Mouse (Mus musculus): ENCODE data around the gene Cenpc1. TPM values are rescaled to one million over a fixed set of nuclear protein-coding genes. Genes with fewer than 3 reads are reported as not detected.

Gene Cenpc1
- polyA plus RNA-seq, 1 experiment from 2014 or later, result 48.7 TPM

DNA sequence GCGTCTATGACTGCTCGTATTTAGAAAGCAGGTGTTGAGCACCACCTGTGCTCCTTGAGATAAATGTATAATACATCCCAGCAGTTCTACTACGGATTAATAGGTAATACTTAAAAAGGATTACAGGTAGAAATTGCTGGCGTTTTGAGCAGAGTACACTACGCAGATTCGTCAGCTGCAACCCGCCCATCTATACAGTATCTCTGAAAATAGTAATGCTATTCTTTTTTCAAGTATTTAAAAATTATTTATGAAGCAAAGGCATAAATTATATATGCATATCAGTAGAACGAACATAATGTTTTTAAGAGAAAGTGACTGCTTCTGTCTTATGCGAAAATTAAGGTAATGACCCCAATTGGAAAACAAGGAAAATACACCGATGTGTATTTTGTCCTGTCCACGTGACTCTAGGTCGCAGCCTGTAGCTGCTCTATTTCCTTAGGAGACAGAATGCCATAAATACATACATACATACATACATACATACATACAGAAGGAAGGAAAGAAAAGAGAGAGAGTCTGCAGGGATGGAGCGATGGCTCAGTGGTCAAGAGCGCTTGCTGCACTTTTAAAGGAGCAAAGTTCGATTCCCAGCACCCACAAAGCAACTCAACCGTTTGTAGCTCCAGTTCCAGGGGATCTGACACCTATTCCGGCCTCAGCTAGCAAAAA, 630 bp upstream of the Cenpc1 start:
- Histone ChIP-seq H3K27ac (ENCODE audit: low read depth, low read length) (0 out of 2 replicates have a peak overlapping the region, but pooled peaks have one; percentile 28), H3K9me3 (ENCODE audit: control insufficient read depth, low read length) (no peaks in the 10 kb centered on the region), H3K9ac (ENCODE audit: low read length) (peak overlapping the region; percentile 37), H3K4me2 (ENCODE audit: low read depth, low read length, severe bottlenecking) (peak overlapping the region; percentile 41), H3K36me3 (ENCODE audit: control insufficient read depth, insufficient read depth, low read length) (no peaks in the 10 kb centered on the region), H3K4me1 (replicated peaks; ENCODE audit: control insufficient read depth, insufficient read depth, low read length) (no peaks in the 10 kb centered on the region; the same call in 1 of the 2 replicates), H3K27me3 (ENCODE audit: control insufficient read depth, insufficient read depth, low read length) (no peaks in the 10 kb centered on the region), H3K4me3 (ENCODE audit: low read depth, low read length) (peak overlapping the region; percentile 79)
- WGBS, result 1% methylated on average over 17 of the region's 17 CpGs
- ATAC-seq (replicated peaks; ENCODE audit: low FRiP score), result peak; percentile 75
- DNase-seq (ENCODE audit: low spot score), result no peak

DNA sequence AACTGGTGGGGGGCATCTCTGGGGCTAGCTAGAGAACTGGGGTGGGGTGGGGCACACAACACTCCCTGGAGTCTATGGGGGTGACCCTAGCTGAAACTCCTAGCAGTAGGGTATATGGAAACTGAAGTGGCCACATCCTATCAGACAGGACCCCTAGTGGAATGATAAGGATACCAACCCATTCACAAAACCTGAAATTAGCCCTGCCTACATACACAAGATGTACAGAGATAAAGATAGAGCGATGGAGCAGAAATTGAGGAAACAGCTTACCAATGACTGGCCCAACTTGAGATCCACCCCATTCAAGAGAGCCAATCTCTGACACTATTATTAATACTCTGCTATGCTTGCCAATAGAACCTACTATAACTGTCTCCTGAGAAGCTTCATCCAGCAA, 1.9 kb downstream of the Cenpc1 start:
- Histone ChIP-seq H3K9ac (ENCODE audit: low read length) (no peak overlapping the region), H3K4me1 (replicated peaks; ENCODE audit: control insufficient read depth, insufficient read depth, low read length) (no peaks in the 10 kb centered on the region; the same call in 1 of the 2 replicates), H3K27ac (ENCODE audit: low read depth, low read length) (no peak overlapping the region), H3K27me3 (ENCODE audit: control insufficient read depth, insufficient read depth, low read length) (no peaks in the 10 kb centered on the region), H3K9me3 (ENCODE audit: control insufficient read depth, low read length) (no peaks in the 10 kb centered on the region), H3K4me2 (ENCODE audit: low read depth, low read length, severe bottlenecking) (peak overlapping the region; percentile 54; the same call in 1 of the 2 replicates), H3K36me3 (ENCODE audit: control insufficient read depth, insufficient read depth, low read length) (no peaks in the 10 kb centered on the region), H3K4me3 (ENCODE audit: low read depth, low read length) (0 out of 2 replicates have a peak overlapping the region, but pooled peaks have one; percentile 8)
- 100% methylated on average over 1 of the region's 1 CpGs for WGBS
- no peak for ATAC-seq (replicated peaks; ENCODE audit: low FRiP score)
- DNase-seq (ENCODE audit: low spot score), result no peak

- H3K4me2 ChIP-seq (ENCODE audit: low read depth, low read length, severe bottlenecking), result no peak overlapping the region
- WGBS, result 95% methylated on average over 2 of the region's 2 CpGs
- H3K4me1 ChIP-seq (replicated peaks; ENCODE audit: control insufficient read depth, insufficient read depth, low read length), result no peaks in the 10 kb centered on the region
- DNase-seq (ENCODE audit: low spot score) (no peak), ATAC-seq (replicated peaks; ENCODE audit: low FRiP score) (no peak)
- no peak overlapping the region for H3K27ac ChIP-seq (ENCODE audit: low read depth, low read length)
- no peak overlapping the region for H3K4me3 ChIP-seq (ENCODE audit: low read depth, low read length)
- H3K9ac ChIP-seq (ENCODE audit: low read length), result no peak overlapping the region
- H3K36me3 ChIP-seq (ENCODE audit: control insufficient read depth, insufficient read depth, low read length), result peaks cover 5% of the 10 kb centered on the region; the same call in 1 of the 2 replicates
- no peaks in the 10 kb centered on the region for H3K9me3 ChIP-seq (ENCODE audit: control insufficient read depth, low read length)
- no peaks in the 10 kb centered on the region for H3K27me3 ChIP-seq (ENCODE audit: control insufficient read depth, insufficient read depth, low read length)
Measured at GRCm38 (mm10) chr5:86029820-86030219, 35.6 kb downstream of the Cenpc1 start.

GRCm38 (mm10) chr5:85996545-85997510, 68.6 kb downstream of the Cenpc1 start:
- H3K4me3 ChIP-seq (ENCODE audit: low read depth, low read length), result no peak overlapping the region
- no peak for ATAC-seq (replicated peaks; ENCODE audit: low FRiP score)
- H3K4me1 ChIP-seq (replicated peaks; ENCODE audit: control insufficient read depth, insufficient read depth, low read length), result no peaks in the 10 kb centered on the region
- no peak overlapping the region for H3K9ac ChIP-seq (ENCODE audit: low read length)
- no peaks in the 10 kb centered on the region for H3K36me3 ChIP-seq (ENCODE audit: control insufficient read depth, insufficient read depth, low read length)
- no peak for DNase-seq (ENCODE audit: low spot score)
- WGBS, result 93% methylated on average over 6 of the region's 6 CpGs
- no peak overlapping the region for H3K4me2 ChIP-seq (ENCODE audit: low read depth, low read length, severe bottlenecking)
- H3K9me3 ChIP-seq (ENCODE audit: control insufficient read depth, low read length), result no peaks in the 10 kb centered on the region
- H3K27ac ChIP-seq (ENCODE audit: low read depth, low read length), result no peak overlapping the region
- H3K27me3 ChIP-seq (ENCODE audit: control insufficient read depth, insufficient read depth, low read length), result no peaks in the 10 kb centered on the region

DNA sequence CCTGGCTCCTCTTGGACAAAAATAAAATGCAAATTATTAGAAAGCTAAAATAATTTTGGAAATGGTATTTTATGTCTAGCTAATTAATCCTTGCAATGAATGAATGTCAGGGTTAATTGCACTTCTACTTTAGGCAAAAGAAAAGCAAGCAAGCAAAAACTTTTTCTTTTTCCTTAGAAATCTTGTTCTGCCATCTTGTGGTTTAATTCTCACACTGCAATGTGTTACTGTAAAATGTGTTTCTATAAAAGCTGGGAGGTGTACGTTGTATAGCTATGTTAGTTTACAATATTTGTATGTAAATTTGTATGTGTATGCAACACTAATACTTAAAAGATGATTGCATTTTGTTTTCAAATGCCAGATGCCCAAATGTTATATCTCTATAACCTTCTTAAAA, 70.8 kb downstream of the Cenpc1 start:
- no peak for ATAC-seq (replicated peaks; ENCODE audit: low FRiP score)

DNA sequence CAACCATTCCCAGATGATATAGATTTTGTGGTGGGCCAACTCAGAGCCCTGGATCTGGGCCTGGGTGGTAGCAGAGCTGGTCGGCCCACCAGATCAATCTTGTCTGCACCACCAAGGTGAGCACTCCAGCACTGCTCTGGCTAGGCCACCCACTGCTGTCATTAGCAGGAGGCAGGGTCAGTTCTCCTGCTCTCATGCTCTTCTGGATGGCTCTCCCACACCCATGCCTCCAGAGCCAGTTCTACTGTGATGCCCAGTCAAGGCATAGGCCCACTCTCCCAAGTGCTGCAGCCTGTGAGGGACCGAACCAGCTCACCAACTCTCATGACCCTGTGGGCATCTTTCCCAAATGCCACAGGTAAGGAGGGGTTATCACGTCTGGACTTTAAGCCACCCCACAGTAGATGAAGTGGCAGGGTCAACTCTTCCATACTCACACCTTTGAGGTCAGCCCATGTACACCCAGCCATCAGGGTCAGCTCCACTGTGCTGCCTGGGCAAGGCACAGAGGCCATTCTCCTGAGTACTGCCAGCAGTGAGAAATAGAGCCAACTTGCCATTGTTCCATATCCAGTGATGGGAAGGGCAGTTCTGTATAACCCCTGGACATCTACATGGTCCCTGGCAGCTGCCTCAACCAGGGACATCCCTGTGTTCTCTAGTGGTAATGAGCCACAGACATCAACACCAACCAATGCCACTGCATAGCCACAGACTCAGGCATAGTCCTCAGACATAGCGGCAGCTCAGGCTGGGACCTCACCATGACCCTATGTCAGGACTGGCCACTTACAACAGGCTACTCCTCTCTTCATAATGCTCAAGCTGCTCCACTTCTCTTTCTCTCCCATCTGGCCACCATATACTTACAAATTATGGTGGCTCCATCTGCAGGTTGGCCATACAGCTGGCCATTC, 72.3 kb downstream of the Cenpc1 start:
- Histone ChIP-seq H3K4me1 (replicated peaks; ENCODE audit: control insufficient read depth, insufficient read depth, low read length) (no peaks in the 10 kb centered on the region), H3K36me3 (ENCODE audit: control insufficient read depth, insufficient read depth, low read length) (no peaks in the 10 kb centered on the region), H3K9ac (ENCODE audit: low read length) (no peak overlapping the region), H3K9me3 (ENCODE audit: control insufficient read depth, low read length) (no peaks in the 10 kb centered on the region), H3K4me2 (ENCODE audit: low read depth, low read length, severe bottlenecking) (no peak overlapping the region), H3K4me3 (ENCODE audit: low read depth, low read length) (no peak overlapping the region), H3K27me3 (ENCODE audit: control insufficient read depth, insufficient read depth, low read length) (no peaks in the 10 kb centered on the region), H3K27ac (ENCODE audit: low read depth, low read length) (no peak overlapping the region)
- DNase-seq (ENCODE audit: low spot score) (no peak), ATAC-seq (replicated peaks; ENCODE audit: low FRiP score) (peak; percentile 52)
- WGBS, result 85% methylated on average over 4 of the region's 4 CpGs

More for the DNA sequence above, 70.8 kb downstream of the Cenpc1 start:
- no peaks in the 10 kb centered on the region for H3K27me3 ChIP-seq (ENCODE audit: control insufficient read depth, insufficient read depth, low read length)
- H3K36me3 ChIP-seq (ENCODE audit: control insufficient read depth, insufficient read depth, low read length), result no peaks in the 10 kb centered on the region
- WGBS, result 67% methylated on average over 1 of the region's 1 CpGs
- no peak overlapping the region for H3K9ac ChIP-seq (ENCODE audit: low read length)
- no peak overlapping the region for H3K27ac ChIP-seq (ENCODE audit: low read depth, low read length)
- H3K9me3 ChIP-seq (ENCODE audit: control insufficient read depth, low read length), result no peaks in the 10 kb centered on the region
- no peak overlapping the region for H3K4me3 ChIP-seq (ENCODE audit: low read depth, low read length)
- H3K4me1 ChIP-seq (replicated peaks; ENCODE audit: control insufficient read depth, insufficient read depth, low read length), result no peaks in the 10 kb centered on the region
- DNase-seq (ENCODE audit: low spot score), result no peak
- no peak overlapping the region for H3K4me2 ChIP-seq (ENCODE audit: low read depth, low read length, severe bottlenecking)

DNA sequence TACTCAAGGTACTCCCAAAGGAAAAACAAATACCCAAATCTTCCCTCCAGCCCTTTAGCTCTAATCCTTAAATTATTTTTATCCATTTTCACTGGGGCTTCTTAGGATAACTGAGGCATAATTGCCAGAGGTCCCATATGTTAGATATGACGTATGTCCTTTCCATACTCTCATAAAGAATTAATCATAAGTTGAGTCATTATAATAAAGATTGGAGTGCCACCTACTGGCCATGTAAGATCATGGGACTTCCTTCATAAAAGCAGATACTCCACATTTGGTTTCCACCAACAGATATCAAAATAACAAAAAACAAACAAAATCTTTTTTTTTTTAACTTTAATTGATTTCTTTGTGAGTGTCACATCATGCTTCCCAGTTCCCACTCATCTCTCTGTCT, 73.3 kb downstream of the Cenpc1 start:
- Histone ChIP-seq H3K27ac (ENCODE audit: low read depth, low read length) (no peak overlapping the region), H3K9me3 (ENCODE audit: control insufficient read depth, low read length) (no peaks in the 10 kb centered on the region), H3K4me2 (ENCODE audit: low read depth, low read length, severe bottlenecking) (no peak overlapping the region), H3K27me3 (ENCODE audit: control insufficient read depth, insufficient read depth, low read length) (no peaks in the 10 kb centered on the region), H3K36me3 (ENCODE audit: control insufficient read depth, insufficient read depth, low read length) (no peaks in the 10 kb centered on the region), H3K9ac (ENCODE audit: low read length) (no peak overlapping the region), H3K4me1 (replicated peaks; ENCODE audit: control insufficient read depth, insufficient read depth, low read length) (no peaks in the 10 kb centered on the region), H3K4me3 (ENCODE audit: low read depth, low read length) (no peak overlapping the region)
- 49% methylated on average over 1 of the region's 1 CpGs for WGBS
- ATAC-seq (replicated peaks; ENCODE audit: low FRiP score), result no peak
- no peak for DNase-seq (ENCODE audit: low spot score)

- no peaks in the 10 kb centered on the region for H3K9me3 ChIP-seq (ENCODE audit: control insufficient read depth, low read length)
- no peaks in the 10 kb centered on the region for H3K36me3 ChIP-seq (ENCODE audit: control insufficient read depth, insufficient read depth, low read length)
- no peak overlapping the region for H3K9ac ChIP-seq (ENCODE audit: low read length)
- H3K4me2 ChIP-seq (ENCODE audit: low read depth, low read length, severe bottlenecking), result no peak overlapping the region
- ATAC-seq (replicated peaks; ENCODE audit: low FRiP score) (no peak), DNase-seq (ENCODE audit: low spot score) (no peak)
- WGBS, result 79% methylated on average over 2 of the region's 2 CpGs
- H3K4me3 ChIP-seq (ENCODE audit: low read depth, low read length), result no peak overlapping the region
- H3K4me1 ChIP-seq (replicated peaks; ENCODE audit: control insufficient read depth, insufficient read depth, low read length), result no peaks in the 10 kb centered on the region
- H3K27ac ChIP-seq (ENCODE audit: low read depth, low read length), result no peak overlapping the region
- H3K27me3 ChIP-seq (ENCODE audit: control insufficient read depth, insufficient read depth, low read length), result no peaks in the 10 kb centered on the region
Measured at GRCm38 (mm10) chr5:85987516-85987863, 77.9 kb downstream of the Cenpc1 start.

Measured in forebrain, embryonic 11.5 days (tissue).